Mouse (Mus musculus) stomach, postnatal 0 days (tissue): ENCODE data around the gene Slc39a9.

Experiments
- CTCF ChIP-seq: IDR thresholded peaks from 2 replicates; pipeline ENCODE4 v1.5.1; 2016; ENCODE audit warnings: antibody characterized with exemption, low read depth, mild to moderate bottlenecking, moderate library complexity
- EP300 ChIP-seq: optimal IDR thresholded peaks from 2 replicates; pipeline ENCODE3; 2016; ENCODE audit warnings: antibody characterized with exemption

- TF ChIP-seq CTCF: no peak
- no peak for TF ChIP-seq EP300
Measured at GRCm38 (mm10) chr12:80668391-80668790, 24.7 kb downstream of the Slc39a9 start.
